Mouse (Mus musculus) T-helper 2 cell (primary cell): ENCODE measurements around the gene Eif4enif1.

Source experiments
- in situ Hi-C: fragments of 300-600 bp; cut with MboI, MseI; formaldehyde crosslinking; loops from one replicate; pipeline ENCODE4 v1.15.1; 2025; ENCODE audit warnings: high pct_unique_total_duplicates

Eif4enif1 gene

GRCm38 (mm10) chr11:3266079-3266685 lies 64.0 kb downstream of the Eif4enif1 start, which contains the start of gene Drg1:
Drg1 (minus strand) TSS chr11:3266415.
- in situ Hi-C loops: no loop called here

DNA sequence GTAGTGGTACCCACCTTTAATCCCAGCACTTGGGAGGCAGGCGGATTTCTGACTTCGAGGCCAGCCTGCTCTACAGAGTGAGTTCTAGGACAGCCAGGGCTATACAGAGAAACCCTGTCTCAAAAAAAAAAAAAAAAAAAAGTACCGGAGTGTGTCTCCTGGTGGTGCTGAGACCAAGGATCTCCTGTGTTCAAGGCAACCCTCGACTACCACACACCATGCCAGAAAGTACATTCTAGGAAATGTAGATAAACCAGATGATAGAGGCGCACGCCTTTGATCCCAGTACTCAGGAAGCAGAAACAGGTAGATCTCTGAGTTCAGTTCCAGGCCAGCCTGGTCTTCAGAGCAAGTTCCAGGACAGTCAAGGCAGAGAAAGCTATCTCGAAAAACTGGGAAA lies 64.9 kb downstream of the Eif4enif1 start:
- in situ Hi-C loops: no loop called here

DNA sequence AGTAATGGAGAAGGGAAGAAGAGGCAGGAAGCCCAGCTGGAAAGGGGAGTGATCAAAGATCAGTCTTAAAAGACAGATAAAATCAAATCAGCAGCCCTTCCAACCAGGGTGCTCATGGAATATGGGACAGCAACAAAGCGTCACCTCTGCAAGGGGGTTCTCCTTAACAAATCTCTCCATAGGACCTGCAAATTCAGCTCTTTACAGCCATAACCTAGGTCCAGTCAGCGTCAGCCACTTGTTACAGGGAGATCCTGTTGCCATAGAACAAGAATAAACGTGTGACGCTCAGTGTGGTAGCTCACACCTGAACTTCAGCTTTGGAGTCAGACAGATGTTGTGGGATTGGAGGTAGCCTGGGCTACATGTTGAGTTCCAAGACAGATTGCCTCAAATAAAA lies 67.0 kb downstream of the Eif4enif1 start:
- in situ Hi-C loops: no loop called here

DNA sequence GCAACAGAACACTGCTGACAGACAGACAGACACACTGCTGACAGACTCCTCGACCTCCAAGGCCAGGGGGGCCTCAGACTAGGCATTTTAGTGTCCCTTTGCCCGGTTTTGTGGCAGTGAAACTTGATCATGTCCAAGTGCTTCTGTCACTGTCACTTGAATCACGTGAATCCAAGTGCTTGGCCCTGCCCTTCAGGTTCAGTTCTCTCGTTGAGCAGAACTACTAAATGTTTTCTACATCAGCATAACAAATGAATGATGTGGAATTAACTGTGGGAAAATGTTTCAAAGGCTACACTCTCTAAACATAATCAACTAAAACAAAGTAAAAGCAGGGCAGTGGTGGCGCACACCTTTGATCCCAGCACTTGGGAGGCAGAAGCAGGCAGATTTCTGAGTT lies 76.2 kb downstream of the Eif4enif1 start:
- in situ Hi-C loops: no loop called here

- in situ Hi-C loops: no loop called here
These were observed 77.5 kb downstream of the Eif4enif1 start for GRCm38 (mm10) chr11:3279729-3280128.

DNA sequence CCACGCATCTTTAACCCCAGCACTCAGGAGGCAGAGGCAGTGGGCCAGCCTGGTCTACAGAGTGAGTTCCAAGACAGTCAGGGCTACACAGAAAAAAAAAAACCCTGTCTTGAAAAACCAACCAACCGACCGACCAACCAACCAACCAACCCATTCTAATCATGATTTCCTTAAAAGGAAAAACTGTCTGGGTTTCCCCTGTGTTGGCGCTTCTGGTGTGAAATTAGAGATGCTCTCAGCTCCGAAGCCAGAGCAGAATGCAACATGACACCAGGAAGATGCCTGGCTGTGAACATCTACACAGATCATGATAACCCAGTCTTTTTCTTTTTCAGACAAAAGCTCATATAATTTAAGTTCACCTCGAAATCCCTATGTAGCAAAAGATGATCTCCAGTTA lies 80.7 kb downstream of the Eif4enif1 start:
- in situ Hi-C loops: no loop called here

DNA sequence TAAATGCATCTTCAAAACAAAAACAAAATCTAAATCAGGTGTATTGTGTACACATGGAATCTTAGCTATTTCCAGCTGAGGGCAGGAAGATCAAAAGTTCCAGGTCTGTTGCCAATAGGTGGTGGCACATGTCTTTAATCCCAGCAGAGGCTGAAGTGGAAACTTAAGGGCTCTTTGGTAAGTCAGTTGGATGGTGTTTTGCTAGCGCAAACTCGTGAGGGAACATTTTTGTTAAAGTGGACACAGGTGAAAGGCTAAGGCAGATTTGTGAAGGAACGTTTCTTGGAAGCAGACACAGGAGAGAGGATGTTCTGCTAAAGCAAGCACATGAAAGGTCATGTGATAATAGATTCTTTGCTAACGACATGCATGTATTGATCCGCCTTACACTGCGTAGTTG lies 81.5 kb downstream of the Eif4enif1 start:
- in situ Hi-C loops: no loop called here

DNA sequence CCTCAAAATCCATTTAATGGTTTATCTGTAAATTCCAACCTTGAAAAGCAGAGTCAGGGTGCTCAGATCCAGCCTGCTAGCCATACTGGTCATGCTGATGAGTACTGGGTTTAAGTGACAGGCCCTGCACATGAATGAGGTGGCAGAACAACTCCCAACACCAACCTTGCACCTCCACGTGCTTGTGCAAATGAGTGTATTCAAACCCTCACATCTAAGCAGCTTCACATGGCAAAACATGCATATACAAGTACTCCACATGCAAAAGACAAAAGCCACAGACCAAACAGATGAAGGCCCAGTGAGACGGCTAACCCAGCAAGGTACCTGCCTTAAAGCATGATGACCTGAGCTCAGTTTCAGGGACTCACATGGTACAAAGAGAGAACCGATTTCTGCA lies 83.7 kb downstream of the Eif4enif1 start:
- in situ Hi-C loops: no loop called here

GRCm38 (mm10) chr11:3287131-3287530 lies 84.9 kb downstream of the Eif4enif1 start:
- in situ Hi-C loops: no loop called here

GRCm38 (mm10) chr11:3287921-3288320 lies 85.7 kb downstream of the Eif4enif1 start:
- in situ Hi-C loops: no loop called here

GRCm38 (mm10) chr11:3288521-3289301 lies 86.5 kb downstream of the Eif4enif1 start, which contains the start of gene Patz1:
Patz1 (plus strand) TSS chr11:3288874.
- in situ Hi-C loops: no loop called here

DNA sequence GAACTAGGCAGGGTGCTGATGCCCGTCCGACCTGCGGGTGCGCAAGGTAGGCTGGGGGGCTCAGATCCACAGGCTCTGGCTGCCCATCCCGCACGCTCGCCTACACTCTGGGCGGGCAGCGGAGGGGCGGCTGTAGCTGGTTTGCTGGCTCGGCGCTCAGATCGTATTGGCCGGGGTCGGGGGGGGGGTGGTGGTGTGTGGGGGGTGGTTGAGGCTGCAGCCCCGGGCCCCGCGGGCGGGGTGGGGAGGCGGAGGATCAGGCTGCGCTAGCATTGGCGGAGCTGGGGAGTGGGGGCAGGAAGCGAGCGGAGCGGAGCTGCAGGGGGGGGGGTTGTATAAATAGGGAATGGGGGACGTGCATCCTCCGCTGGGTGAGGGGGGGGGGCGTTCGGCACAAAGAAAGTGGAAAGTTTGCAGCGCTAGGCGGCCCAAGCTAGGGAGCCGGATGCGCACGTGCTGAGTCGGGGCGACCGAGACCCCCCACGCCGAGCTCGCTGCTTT lies 87.2 kb downstream of the Eif4enif1 start:
- in situ Hi-C loops: no loop called here

- in situ Hi-C loops: loop anchor here (5.0 kb wide), 1 partner anchor 42 kb away; the partner anchor contains the start of gene Pik3ip1
These were observed 87.8 kb downstream of the Eif4enif1 start for GRCm38 (mm10) chr11:3289803-3290639.

GRCm38 (mm10) chr11:3290640-3291310 lies 88.6 kb downstream of the Eif4enif1 start:
- in situ Hi-C loops: loop anchor here (5.0 kb wide), 1 partner anchor 42 kb away; the partner anchor contains the start of gene Pik3ip1

DNA sequence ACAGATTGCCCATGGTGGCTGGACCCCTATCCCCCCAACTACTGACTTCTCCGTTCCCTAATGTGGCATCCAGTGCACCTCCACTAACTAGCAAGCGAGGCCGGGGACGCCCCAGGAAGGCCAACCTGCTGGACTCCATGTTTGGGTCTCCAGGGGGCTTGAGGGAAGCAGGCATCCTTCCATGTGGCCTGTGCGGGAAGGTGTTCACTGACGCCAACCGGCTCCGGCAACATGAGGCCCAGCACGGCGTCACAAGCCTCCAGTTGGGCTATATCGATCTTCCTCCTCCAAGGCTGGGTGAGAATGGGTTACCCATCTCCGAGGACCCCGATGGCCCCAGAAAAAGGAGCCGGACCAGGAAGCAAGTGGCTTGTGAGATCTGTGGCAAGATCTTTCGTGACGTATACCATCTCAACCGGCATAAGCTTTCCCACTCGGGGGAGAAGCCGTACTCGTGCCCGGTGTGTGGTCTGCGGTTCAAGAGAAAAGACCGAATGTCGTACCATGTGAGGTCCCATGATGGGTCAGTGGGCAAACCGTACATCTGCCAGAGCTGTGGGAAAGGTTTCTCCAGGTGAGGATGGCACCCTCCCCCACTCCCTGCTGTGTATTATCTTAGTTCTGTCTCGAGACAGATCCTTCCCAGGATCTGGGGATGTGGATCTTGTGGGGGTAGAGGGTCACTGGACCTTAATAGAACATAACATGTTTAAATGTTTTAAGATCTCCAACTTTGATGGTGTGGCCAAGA lies 89.3 kb downstream of the Eif4enif1 start:
- in situ Hi-C loops: loop anchor here (5.0 kb wide), 1 partner anchor 41 kb away; the partner anchor contains the start of gene Pik3ip1

DNA sequence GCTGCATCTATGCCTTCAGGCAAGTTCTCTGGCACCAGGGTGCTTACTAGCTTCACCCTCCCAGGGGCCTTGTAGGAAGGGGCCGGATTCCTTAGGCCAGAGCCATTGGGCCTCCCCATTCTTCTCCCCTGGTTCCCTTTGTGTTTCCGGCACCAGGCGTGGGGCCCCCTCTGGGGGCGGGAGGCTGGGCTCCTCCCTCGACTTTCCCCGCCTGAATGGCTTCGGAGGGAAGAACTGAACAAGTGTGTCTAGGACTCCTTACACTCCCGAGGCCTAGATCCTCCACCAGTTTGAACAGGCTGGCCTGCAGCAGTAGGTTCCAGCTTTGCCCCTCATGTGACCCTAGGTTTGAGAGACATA lies 89.8 kb downstream of the Eif4enif1 start:
- in situ Hi-C loops: loop anchor here (5.0 kb wide), 1 partner anchor 40 kb away; the partner anchor contains the start of gene Pik3ip1

- in situ Hi-C loops: loop anchor here (5.0 kb wide), 1 partner anchor 40 kb away; the partner anchor contains the start of gene Pik3ip1
These were observed 90.6 kb downstream of the Eif4enif1 start for GRCm38 (mm10) chr11:3292711-3293249.

DNA sequence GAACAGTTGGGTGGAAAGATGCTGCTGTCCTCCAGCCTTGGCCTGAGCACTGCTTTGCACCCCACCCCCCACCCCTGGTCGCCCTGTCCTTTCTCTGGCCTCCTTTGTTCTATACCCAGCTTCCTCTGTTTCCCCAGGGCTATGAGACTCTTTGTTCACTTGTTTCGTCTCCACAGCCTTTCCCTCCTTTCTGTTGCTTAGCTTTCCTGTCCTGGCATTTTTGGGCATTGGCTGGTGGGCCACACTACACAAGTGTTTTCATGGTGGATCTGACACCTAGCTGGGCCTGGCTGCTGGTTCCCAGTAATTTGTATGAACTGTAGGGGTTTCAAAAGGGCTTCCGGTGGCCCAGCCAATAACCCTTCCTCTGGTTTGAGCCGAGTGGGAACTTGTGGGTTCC lies 91.2 kb downstream of the Eif4enif1 start:
- in situ Hi-C loops: loop anchor here (5.0 kb wide), 1 partner anchor 39 kb away; the partner anchor contains the start of gene Pik3ip1
